Mouse (Mus musculus) gastrocnemius, postnatal 4 days (tissue): Measurements from ENCODE around the gene Rtp2. TPM values are rescaled to one million over a fixed set of nuclear protein-coding genes. Genes with fewer than 3 reads are reported as not detected.

Source experiments
- DNase-seq, 2 experiments: peaks; one replicate each; pipeline ENCODE4 v3.0.0; 2021 to 2022; ENCODE audit warnings: low spot score in 2 of 2, mixed read lengths in 2 of 2
- long read RNA-seq, 2 experiments: library from polyadenylated mRNA; stranded (forward); transcript quantifications; one replicate each; pipeline ENCODE4 v2.0.0; 2021
- total RNA-seq, 2 experiments: library from RNA; stranded (reverse); gene quantifications; 2 replicates each; pipeline ENCODE4 v1.2.3; 2021

Rtp2 gene
- total RNA-seq: not detected
- long read RNA-seq, experiment 1: 0 reads
- long read RNA-seq, experiment 2: 0 reads

DNA sequence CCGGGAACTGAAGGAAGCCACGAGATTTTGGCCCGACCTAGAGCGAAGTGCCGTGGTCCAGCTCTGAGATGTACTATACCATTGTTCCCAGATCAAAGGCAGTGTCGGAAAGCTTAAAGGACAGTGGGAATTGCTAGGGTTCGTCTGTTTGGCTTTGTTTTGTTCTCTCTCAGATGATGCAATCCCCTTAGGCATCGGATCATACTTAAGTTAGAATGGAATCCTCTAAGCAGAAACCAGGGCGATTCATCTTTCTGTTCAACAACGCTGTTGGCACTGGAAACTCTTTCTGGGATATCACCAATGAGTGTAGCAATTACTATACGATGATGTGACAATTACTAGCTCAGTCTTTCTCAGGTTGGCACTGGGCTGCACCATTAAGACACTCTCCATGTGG, at the start of gene Rtp2:
TSS of gene Rtp2 (minus strand) at position 101 of the 400 bp plus-strand sequence.
- DNase-seq: no peak

DNA sequence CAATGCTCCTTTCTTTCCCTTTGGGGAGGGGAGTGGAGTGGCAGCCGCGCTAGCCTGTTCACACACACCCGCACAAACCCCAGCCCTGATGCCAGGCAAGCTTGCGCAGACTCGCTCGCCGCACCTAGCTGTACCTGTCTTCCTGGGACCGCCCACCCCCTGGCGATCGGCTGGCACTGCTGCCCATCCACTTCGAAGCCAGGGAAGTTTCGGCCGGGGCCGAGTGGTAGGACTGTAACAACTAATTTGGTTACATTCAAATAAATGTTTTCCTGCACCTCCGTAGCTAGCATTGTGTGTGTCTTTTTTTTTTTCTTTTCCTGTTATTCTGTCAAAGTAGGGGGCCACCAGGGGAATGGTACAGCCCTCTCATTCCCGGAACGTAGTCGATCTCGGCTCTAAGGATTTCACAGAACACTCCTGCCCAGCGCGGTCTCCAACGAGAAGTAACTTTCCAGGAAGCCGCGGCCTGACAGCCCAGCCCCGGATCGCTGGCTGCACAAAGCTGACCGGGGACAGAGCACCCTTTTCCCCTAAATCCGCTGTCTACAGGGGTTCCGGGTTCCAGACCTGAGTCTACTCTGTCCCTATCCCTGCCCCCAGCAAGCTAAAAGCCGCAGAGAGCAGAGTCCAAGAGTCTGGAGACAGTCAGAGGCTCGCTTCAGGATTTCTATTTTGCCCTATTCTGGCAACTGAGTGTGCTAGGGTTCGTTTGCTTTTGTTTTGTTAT, 49.0 kb upstream of the Rtp2 start:
- peak in 1 of 2 experiments; percentile 42 for DNase-seq

DNA sequence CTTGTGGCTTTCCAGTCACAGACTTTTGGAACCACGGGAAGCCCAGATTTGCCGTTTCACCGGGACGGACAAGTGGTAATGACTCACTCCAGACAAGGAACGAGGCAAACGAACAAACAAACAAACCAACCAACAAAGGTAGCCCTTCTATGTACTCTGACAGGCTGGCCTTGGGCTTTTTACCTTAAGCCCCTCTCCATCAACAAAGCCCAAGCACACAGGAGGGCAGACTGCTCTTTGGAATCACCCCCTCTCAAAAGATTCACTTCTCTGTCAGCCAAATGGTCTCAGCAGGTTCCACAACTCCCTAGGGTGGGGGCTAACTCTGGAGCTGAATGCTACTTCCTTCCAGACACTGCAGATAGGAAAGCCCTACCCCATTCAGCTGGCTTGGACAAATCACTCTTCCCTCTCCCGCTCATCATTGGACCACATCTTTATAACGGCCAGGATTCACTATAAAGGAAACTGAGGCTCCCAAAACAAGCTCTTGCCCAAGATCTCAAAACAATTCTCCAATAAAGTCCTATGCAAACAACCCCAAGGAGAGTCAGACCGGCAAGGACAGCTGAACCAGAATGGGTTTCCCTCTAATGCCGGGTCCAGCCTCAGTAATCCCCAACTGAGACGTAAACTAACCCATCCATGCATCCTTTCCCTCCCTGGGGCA, 48.1 kb upstream of the Rtp2 start:
- no peak for DNase-seq

DNA sequence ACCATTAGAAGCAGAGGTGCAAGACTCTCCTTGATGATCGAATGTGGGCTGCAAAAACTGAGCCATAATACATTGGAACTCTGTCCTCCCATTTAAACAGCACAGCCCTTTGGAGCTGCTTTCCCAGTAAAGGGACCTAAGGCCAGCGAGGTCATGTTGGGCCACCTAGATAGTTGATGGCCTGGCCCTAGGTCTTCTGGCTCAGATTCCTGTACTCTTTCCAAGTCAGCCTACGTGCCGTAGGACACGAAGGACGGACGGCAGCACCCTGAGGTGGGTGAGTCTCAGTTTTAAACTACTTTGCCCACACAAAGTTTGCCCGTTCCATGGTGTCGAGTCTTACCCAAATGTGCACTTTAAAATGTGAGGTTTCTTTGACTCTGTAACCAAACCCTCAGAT, 47.3 kb upstream of the Rtp2 start:
- no peak for DNase-seq

DNA sequence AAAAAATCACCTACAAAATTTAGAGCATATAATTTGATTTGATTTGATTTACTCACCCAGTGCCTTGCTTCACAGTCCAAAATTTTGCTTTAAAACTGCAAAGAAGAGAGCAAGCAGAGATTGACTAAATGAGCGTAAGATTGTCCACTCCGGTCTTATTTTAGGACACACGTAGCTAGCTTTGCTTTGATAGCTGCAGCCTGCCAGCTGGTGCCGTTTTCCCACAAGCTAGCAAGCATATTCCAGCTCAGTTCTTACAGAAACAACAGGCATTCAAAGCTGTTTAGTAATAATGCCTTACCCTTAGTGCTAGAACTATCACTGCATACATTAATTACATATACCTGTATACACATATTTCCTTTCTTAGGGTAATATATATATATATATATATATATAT, 46.3 kb upstream of the Rtp2 start:
- DNase-seq: no peak

DNA sequence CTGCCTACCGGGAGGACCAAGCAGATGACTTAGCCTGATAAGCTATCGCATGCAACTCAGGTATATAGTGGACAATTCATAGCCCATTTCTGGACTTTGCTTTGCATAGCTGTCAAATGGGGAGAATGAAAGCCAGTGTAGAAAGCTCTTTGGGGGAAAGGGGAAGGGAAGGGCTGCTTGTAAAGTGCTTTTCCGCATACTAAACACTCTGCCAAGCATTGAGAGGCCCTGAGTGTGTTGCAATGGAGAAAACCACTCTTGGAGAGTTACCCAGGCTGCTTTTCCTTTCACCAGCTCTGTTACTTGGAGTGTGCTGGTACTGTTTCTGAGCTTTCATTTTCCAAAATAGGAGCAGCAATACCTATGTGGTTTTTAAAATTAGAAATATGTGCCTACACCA, 45.5 kb upstream of the Rtp2 start:
- DNase-seq: no peak

DNA sequence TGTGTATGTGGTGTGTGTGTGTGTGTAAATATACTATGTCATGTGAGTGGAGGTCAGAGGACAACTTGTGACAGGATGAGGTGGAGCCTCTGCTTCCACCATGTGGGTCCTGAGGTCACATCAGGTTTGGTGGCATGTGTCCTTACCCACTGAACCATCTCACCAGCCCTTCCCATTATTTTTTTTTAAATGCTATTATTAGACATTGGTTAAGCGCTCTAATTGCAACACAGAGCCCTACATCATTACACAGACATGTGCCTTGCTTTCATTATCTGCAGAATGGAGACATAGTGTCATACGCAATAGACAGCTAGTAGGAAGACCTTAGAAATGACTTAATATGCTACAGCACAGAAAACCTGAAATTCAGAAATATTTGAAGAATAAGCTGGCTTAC, 44.0 kb upstream of the Rtp2 start:
- no peak for DNase-seq

DNA sequence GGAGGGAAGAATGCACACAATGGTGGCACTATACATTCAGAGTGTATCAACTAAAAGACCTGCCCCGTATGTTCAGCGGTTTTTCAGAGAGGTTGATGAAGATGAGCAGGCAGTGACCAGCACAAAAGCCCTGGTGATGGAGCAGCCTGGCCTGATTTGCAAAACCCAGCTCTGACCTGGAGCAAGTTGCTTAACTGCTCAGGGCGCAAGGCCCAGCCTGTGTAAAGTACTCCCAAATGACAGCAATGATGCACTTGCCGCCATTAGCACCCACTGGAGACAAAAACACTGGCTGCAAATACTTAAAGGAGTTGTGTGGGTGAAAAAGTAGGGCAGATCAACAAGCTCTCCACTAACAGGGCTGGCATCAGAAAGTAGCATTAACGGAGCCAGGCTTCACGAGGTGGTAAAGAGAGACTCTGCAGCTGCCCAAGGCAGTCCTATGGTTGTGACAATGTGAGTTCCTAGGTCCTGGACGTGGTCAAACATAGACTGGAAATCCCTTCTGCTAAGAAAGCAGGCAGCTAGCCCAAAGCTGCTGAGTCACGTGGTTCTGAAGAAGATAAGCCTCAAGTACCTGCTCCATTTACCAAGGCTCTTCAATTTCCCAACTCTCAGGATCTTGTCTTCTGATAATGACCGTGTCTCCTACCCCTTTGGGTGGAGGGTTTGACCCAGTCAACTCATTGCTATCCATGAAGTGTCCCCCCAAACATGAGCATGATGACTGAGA, 41.6 kb upstream of the Rtp2 start:
- DNase-seq: no peak

DNA sequence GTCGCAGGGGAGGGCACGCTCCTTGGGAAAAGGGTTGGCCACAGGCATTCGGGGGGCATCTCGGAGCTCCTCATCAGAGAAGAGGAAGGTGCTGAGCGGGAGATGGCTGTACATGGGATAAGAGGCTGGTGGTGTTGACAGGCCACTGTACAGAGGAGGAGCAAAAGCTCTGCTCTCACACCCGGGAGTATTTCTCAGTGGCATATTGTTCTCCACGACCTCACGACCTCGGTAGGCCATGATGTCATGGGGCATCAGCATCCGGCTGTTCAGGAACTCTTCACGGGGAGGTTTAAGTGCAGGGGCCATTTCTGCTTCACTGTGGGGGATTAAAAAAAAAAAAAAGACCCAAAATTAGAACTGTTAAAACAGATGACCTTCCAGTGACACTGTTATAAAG, 40.7 kb upstream of the Rtp2 start:
- DNase-seq: no peak

DNA sequence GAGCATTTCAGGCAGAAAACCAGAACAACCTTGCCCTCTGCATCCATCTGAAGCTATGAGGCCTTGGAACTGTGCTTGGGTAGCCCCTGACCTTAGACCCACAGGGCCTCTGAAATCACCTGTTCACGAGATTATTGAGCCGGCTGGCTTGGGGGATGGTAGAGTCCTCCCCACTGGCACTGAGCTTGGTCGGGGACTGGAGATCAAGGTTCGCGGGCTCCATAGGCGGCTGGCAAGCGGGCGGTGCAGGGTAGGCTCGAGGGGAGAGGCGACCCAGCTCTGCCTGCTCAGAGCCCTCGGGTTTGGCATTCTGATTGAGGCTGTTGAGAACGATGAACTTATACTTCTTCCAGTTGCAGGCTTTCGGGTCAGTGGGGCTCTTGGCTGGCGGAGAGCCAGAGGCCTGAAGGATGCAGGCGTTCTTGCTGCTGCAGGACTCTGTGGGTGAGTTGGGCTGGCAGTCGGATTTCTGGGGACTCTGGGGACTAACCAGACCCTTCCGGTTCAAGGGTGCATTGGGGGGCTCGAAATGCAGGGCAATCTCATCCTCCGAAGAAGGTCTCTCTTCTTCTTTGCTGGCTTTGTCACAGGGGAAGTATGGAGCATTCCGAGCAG, 40.0 kb upstream of the Rtp2 start:
- no peak for DNase-seq

DNA sequence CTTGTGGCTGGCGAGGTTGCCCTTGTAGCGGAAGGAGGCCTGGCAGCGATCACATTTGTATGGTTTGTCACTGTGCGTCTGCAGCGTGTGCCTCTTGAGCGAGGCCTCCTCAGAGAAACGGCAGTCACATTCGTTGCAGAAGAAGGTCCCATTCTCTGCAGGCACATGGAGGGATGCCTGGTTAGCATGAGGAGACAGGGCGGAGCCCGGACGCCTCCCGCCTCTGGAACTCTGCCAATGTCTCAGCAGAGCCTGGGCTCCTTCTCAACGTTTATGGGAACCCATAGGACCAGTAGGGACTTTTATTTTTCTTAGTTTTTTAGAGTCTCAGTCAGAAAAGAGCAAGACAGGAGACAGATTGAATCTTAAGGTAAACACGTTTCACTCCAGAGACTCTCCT, 37.7 kb upstream of the Rtp2 start:
- DNase-seq: no peak

DNA sequence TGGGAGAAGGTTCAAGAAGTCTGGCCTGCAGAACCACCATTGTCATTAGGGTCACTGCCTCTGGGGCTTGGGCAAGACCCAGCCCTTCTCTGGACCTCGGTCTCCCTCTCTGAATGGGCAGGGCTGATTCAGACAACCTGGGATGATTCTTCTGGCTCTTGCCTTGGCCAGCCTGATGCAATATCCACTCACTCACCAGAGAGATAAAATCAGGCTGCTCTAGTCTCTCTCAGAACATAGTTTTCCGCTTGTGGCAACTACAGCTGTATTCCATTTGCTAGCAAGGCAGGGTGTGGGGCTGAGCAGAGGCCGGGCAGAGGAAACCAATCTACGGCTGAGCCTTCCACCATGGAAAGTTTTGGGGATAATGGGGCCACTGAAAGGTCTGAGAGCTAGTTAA, 36.7 kb upstream of the Rtp2 start:
- DNase-seq: no peak

DNA sequence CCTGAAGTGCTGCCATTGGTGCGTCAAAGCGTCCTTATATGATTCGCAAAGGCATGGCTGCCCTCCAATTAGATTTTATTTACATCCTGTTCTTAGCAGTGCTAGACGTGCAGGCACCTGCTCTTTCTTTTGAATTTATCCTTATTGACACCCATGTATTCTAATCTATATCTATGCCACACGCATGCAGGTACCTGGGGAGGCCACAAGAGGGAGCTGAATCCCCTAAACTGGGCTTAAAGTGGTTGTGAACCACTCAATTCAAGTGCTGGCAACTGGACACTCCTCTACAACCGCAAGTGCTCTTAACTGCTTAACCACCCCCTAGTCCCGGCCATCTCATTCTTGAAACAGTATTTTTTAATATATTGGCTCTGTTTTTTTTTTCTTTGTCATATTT, 35.1 kb upstream of the Rtp2 start:
- no peak for DNase-seq

DNA sequence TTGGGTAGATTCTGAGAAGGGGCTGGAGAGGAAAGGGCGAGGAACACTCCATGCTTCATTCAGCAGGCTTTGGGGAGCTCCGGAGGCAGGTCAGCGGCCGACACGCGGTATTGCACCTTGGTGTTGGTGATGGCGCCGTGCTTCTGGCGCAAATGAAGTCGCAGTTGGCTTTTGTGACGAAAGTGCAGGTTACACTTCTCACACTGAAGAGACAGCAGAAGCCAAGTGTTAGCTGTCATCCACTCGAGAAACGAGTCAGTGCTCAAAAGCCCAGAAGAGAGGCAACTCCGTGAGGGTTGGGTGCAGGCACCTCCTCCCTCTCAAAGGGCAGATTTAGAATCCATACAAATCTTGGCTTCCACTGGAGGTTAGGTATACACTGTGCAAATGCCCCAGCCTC, 33.9 kb upstream of the Rtp2 start:
- no peak for DNase-seq

DNA sequence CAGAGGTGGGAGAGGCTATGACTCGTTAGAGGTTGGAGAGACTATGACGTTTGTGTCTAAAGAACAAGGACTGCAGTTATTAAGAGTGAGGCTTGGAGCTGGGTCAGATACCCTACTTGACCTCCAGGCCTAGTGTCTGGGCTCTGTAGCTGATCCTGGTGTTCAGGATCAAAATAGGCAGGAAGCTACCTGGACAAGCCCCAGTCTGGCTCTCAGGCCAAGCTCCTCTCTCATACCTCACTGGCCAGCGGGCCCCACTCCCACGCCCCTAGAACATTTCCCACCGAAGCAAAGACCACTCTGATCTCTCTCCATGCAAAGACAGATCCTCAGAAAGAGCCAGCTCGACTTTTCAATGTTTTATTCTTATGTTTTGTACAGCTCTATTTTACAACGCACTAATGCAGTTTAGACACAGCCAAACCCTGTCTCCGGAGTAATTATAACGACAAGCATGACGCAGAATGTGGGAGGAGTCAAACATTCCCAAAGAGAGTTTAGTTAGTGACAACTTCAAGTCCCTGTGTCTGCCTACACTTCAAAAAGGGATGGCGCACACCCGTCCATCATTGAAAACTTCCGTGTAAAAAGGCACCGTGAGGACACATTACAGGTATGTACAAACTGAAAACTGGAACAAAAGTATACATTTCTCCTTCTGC, 32.6 kb upstream of the Rtp2 start:
- DNase-seq: peak in 1 of 2 experiments; percentile 3

DNA sequence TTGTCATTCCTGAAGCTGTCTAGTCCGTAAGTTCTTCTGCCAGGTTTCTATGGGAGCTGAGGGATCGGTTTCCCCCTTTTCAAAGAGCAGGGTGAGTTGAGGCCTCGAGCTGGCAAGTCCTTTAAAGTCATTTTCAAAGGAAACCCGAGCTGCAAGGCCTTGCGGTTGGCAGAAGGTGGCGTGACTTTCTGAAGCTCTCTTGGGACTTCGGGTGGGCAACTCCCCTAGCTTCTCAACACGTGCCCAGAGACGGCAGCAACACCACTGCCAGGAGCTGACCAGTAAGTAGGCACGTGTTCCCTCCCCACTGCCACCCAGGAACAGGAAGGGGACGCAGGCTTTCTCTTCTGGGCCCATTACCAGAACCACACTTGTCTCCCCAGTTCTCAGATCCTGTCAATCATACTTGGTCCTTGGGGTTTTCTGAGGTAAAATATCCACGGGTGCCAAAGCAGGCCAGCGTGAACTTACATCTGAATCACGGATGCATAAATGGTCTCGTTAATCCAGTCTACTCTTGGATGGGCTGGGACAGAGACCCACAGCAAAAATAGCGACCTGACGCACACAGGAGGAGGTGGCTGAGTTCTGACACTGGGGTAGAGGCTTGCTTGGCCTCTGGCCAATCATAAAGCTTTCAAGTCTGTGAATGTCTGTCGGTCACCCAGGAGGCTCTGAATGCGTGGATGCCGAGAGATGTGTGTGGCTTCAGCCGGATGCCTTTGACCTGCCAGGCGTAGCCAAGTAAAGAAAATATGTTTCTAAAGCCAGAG, 31.9 kb upstream of the Rtp2 start:
- peak in 1 of 2 experiments; percentile 9 for DNase-seq

DNA sequence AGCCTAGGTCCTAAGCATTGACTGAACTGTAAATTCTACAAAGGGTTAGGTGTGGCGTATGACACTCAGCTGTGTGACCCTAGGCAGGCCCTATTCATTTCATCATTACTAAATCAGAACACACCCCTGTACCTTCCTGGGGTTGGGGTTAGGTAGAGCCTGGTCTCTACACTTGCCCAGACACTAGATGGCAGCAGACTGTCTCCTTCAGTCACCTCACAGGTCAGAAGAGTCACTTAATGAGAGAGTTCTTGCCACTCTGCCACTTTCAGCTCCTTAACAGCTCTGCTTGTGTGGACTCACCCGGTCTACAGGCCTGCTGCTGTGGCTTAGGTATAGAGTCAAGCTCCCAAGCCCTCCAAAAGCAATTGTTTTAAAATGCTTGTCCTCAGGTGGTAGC, 30.2 kb upstream of the Rtp2 start:
- DNase-seq: peak in 1 of 2 experiments; percentile 3

DNA sequence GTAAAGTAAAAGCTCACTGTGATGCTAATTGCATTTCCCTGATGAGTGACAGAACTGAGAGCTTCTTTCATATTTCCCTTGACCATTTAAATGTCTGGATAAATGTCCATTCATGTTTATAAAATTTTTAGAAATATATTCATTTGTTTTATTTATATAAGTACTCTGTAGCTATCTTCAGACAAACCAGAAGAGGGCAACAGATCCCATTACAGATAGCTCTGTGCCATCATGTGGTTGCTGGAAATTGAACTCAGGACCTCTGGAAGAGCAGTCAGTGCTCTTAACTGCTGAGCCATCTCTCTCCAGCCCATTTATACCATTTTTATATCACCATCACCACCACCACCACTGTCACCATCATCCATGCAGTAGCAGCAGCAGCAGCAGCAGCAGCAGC, 26.7 kb upstream of the Rtp2 start:
- DNase-seq: peak in 1 of 2 experiments; percentile 1

DNA sequence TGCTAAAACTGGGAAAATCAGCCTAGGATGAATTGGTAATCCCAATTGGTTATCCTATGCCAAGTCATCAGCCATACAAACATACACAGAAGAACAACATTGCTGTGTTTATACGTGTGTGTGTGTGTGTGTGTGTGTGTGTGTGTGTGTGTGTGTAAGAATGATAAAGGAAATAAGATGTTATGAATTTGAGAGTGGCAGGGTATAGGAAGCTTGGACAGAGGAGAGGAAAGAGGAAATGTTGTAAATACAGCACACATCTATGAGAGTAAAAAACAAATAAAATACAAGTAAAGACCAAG, 21.7 kb upstream of the Rtp2 start:
- no peak for DNase-seq

DNA sequence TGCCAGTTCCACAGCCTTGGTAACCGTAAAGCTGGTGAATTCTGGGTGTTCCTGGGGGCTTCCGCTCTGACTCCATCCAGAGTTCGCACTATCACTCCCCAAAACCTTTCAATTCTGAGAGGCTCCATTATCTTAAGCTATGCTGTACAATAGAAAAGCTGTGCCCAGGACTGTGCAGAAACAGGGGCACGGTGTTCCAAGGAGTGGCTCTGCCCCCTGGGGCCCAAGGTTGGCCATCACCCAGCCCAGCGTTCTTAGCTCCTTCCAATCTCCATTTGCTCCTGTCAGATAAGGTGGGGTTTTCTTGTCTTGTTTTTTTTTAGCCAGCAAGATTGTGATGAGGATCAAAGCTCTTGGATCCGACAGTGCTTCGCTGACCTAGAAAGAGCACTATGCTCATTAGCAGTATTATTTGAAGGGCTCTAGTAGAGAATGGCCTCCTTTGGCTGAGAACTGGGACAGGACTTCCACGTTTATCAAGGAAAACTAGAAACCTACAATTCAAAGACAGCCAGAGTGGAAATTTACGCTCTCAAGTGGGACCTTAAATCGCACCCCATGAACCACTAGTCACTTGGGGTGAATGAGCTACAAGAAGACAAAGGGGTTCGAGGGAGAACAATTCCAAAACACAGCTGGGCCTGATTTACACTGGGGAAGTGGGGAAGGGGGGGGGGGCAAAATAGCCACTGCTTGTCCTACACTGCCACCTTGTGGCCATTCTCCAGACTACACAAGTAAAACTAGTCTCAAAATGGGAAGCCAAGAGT, 21.2 kb upstream of the Rtp2 start:
- peak; percentile 47 to 60 for DNase-seq
